Mouse (Mus musculus): Measurements from ENCODE around the gene Rnpep. TPM values are rescaled to one million over a fixed set of nuclear protein-coding genes. Genes with fewer than 3 reads are reported as not detected.
A peak's percentile ranks its signal among the peaks of the same experiment; 100 is the strongest.

Gene Rnpep
- 95.8 and 96.2 TPM in 2 replicates for polyA plus RNA-seq (2014; fragmentation: Nextera tagmentation; extraction: Ambion mirVana)

- H3K9ac ChIP-seq (ENCODE audit: low read length) = peak within 1 kb of the TSS; percentile 95
- H3K36me3 ChIP-seq (ENCODE audit: control insufficient read depth, insufficient read depth, low read length) = no peaks in the 10 kb centered on the region
- H3K4me2 ChIP-seq = peak within 1 kb of the TSS; percentile 82
- ATAC-seq (ENCODE audit: low FRiP score) (peak; percentile 92), DNase-seq (ENCODE audit: low spot score, missing footprints) (peak; percentile 97)
- 0% methylated on average over 37 of the region's 39 CpGs for WGBS
- peak within 1 kb of the TSS; percentile 60 for H3K27ac ChIP-seq (ENCODE audit: low read depth, low read length)
- no peaks in the 10 kb centered on the region for H3K27me3 ChIP-seq (ENCODE audit: control insufficient read depth, insufficient read depth, low read length)
- peak within 1 kb of the TSS; percentile 78 for H3K4me3 ChIP-seq (ENCODE audit: low read depth, low read length)
- peaks cover 6% of the 10 kb centered on the region; the same call in 1 of the 2 replicates for H3K4me1 ChIP-seq (ENCODE audit: control insufficient read depth, insufficient read depth, low read length)
- no peaks in the 10 kb centered on the region for H3K9me3 ChIP-seq (ENCODE audit: control insufficient read depth, low read length)
These were observed at the start of gene Rnpep for GRCm38 (mm10) chr1:135283826-135284291. TSS of gene Rnpep (minus strand) at chr1:135284084.

- H3K4me1 ChIP-seq (ENCODE audit: control insufficient read depth, insufficient read depth, low read length) = no peaks in the 10 kb centered on the region
- no peaks in the 10 kb centered on the region for H3K36me3 ChIP-seq (ENCODE audit: control insufficient read depth, insufficient read depth, low read length)
- ATAC-seq (ENCODE audit: low FRiP score) (no peak), DNase-seq (ENCODE audit: low spot score, missing footprints) (no peak)
- no peak overlapping the region for H3K4me3 ChIP-seq (ENCODE audit: low read depth, low read length)
- no peaks in the 10 kb centered on the region for H3K27me3 ChIP-seq (ENCODE audit: control insufficient read depth, insufficient read depth, low read length)
- H3K9ac ChIP-seq (ENCODE audit: low read length) = no peak overlapping the region
- whole genome bisulfite sequencing = 87% methylated on average over 6 of the region's 6 CpGs
- H3K9me3 ChIP-seq (ENCODE audit: control insufficient read depth, low read length) = no peaks in the 10 kb centered on the region
- H3K4me2 ChIP-seq = no peak overlapping the region
- no peak overlapping the region for H3K27ac ChIP-seq (ENCODE audit: low read depth, low read length)
These were observed 46.7 kb upstream of the Rnpep start for GRCm38 (mm10) chr1:135330578-135330977.

- Histone ChIP-seq H3K4me2 (no peak overlapping the region), H3K36me3 (ENCODE audit: control insufficient read depth, insufficient read depth, low read length) (no peaks in the 10 kb centered on the region), H3K27ac (ENCODE audit: low read depth, low read length) (no peak overlapping the region), H3K9me3 (ENCODE audit: control insufficient read depth, low read length) (no peaks in the 10 kb centered on the region), H3K4me1 (ENCODE audit: control insufficient read depth, insufficient read depth, low read length) (no peaks in the 10 kb centered on the region), H3K4me3 (ENCODE audit: low read depth, low read length) (no peak overlapping the region), H3K27me3 (ENCODE audit: control insufficient read depth, insufficient read depth, low read length) (no peaks in the 10 kb centered on the region), H3K9ac (ENCODE audit: low read length) (no peak overlapping the region)
- ATAC-seq (ENCODE audit: low FRiP score) = no peak
- 64% methylated on average over 5 of the region's 5 CpGs for WGBS
- no peak for DNase-seq (ENCODE audit: low spot score, missing footprints)
These were observed 44.5 kb upstream of the Rnpep start for GRCm38 (mm10) chr1:135328368-135328767.

GRCm38 (mm10) chr1:135325934-135326333 is 42.0 kb upstream of the Rnpep start:
- Histone ChIP-seq H3K9me3 (ENCODE audit: control insufficient read depth, low read length) (no peaks in the 10 kb centered on the region), H3K4me1 (ENCODE audit: control insufficient read depth, insufficient read depth, low read length) (no peaks in the 10 kb centered on the region), H3K4me2 (no peak overlapping the region), H3K27me3 (ENCODE audit: control insufficient read depth, insufficient read depth, low read length) (no peaks in the 10 kb centered on the region), H3K9ac (ENCODE audit: low read length) (no peak overlapping the region), H3K4me3 (ENCODE audit: low read depth, low read length) (no peak overlapping the region), H3K27ac (ENCODE audit: low read depth, low read length) (no peak overlapping the region), H3K36me3 (ENCODE audit: control insufficient read depth, insufficient read depth, low read length) (no peaks in the 10 kb centered on the region)
- ATAC-seq (ENCODE audit: low FRiP score) (no peak), DNase-seq (ENCODE audit: low spot score, missing footprints) (peak; percentile 47)
- 80% methylated on average over 2 of the region's 2 CpGs for WGBS

GRCm38 (mm10) chr1:135324571-135324970 is 40.7 kb upstream of the Rnpep start, which contains the start of gene Lmod1:
TSS of gene Lmod1 (plus strand) at chr1:135324807.
- Histone ChIP-seq H3K9ac (ENCODE audit: low read length) (no peak within 1 kb of the TSS), H3K36me3 (ENCODE audit: control insufficient read depth, insufficient read depth, low read length) (no peaks in the 10 kb centered on the region), H3K27me3 (ENCODE audit: control insufficient read depth, insufficient read depth, low read length) (no peaks in the 10 kb centered on the region), H3K4me2 (no peak within 1 kb of the TSS), H3K27ac (ENCODE audit: low read depth, low read length) (no peak within 1 kb of the TSS), H3K9me3 (ENCODE audit: control insufficient read depth, low read length) (no peaks in the 10 kb centered on the region), H3K4me1 (ENCODE audit: control insufficient read depth, insufficient read depth, low read length) (no peaks in the 10 kb centered on the region), H3K4me3 (ENCODE audit: low read depth, low read length) (no peak within 1 kb of the TSS)
- DNase-seq (ENCODE audit: low spot score, missing footprints) (peak; percentile 86), ATAC-seq (ENCODE audit: low FRiP score) (no peak)
- WGBS = 13% methylated on average over 8 of the region's 8 CpGs

- Histone ChIP-seq H3K27ac (ENCODE audit: low read depth, low read length) (no peak overlapping the region), H3K9me3 (ENCODE audit: control insufficient read depth, low read length) (no peaks in the 10 kb centered on the region), H3K4me3 (ENCODE audit: low read depth, low read length) (no peak overlapping the region), H3K36me3 (ENCODE audit: control insufficient read depth, insufficient read depth, low read length) (no peaks in the 10 kb centered on the region), H3K27me3 (ENCODE audit: control insufficient read depth, insufficient read depth, low read length) (no peaks in the 10 kb centered on the region), H3K4me2 (no peak overlapping the region), H3K9ac (ENCODE audit: low read length) (no peak overlapping the region), H3K4me1 (ENCODE audit: control insufficient read depth, insufficient read depth, low read length) (no peaks in the 10 kb centered on the region)
- 85% methylated on average over 7 of the region's 7 CpGs for WGBS
- ATAC-seq (ENCODE audit: low FRiP score) (no peak), DNase-seq (ENCODE audit: low spot score, missing footprints) (peak; percentile 69)
These were observed 39.5 kb upstream of the Rnpep start for GRCm38 (mm10) chr1:135323367-135323901.

- peaks cover 9% of the 10 kb centered on the region for H3K4me1 ChIP-seq (ENCODE audit: control insufficient read depth, insufficient read depth, low read length)
- peak within 1 kb of the TSS; percentile 95 for H3K9ac ChIP-seq (ENCODE audit: low read length)
- WGBS = under 1% methylated on average over 51 of the region's 51 CpGs
- H3K27ac ChIP-seq (ENCODE audit: low read depth, low read length) = peak within 1 kb of the TSS; percentile 52; the same call in 1 of the 2 replicates
- H3K9me3 ChIP-seq (ENCODE audit: control insufficient read depth, low read length) = no peaks in the 10 kb centered on the region
- peak within 1 kb of the TSS; percentile 90 for H3K4me3 ChIP-seq (ENCODE audit: low read depth, low read length)
- DNase-seq (ENCODE audit: low spot score, missing footprints) = peak; percentile 98
- peaks cover 9% of the 10 kb centered on the region for H3K36me3 ChIP-seq (ENCODE audit: control insufficient read depth, insufficient read depth, low read length)
- ATAC-seq (ENCODE audit: low FRiP score) = peak; percentile 99
- peak within 1 kb of the TSS; percentile 90 for H3K4me2 ChIP-seq
- no peaks in the 10 kb centered on the region for H3K27me3 ChIP-seq (ENCODE audit: control insufficient read depth, insufficient read depth, low read length)
These were observed 29.6 kb upstream of the Rnpep start, which contains the start of gene Timm17a for GRCm38 (mm10) chr1:135313284-135314031. TSS of gene Timm17a (minus strand) at chr1:135313778.

GRCm38 (mm10) chr1:135312201-135312600 is 28.3 kb upstream of the Rnpep start:
- Histone ChIP-seq H3K4me1 (ENCODE audit: control insufficient read depth, insufficient read depth, low read length) (peaks cover 9% of the 10 kb centered on the region), H3K27ac (ENCODE audit: low read depth, low read length) (no peak overlapping the region), H3K9me3 (ENCODE audit: control insufficient read depth, low read length) (no peaks in the 10 kb centered on the region), H3K4me3 (ENCODE audit: low read depth, low read length) (peak overlapping the region; percentile 90; the same call in 1 of the 2 replicates), H3K36me3 (ENCODE audit: control insufficient read depth, insufficient read depth, low read length) (peaks cover 9% of the 10 kb centered on the region), H3K9ac (ENCODE audit: low read length) (peak overlapping the region; percentile 95; the same call in 1 of the 2 replicates), H3K27me3 (ENCODE audit: control insufficient read depth, insufficient read depth, low read length) (no peaks in the 10 kb centered on the region), H3K4me2 (peak overlapping the region; percentile 90)
- ATAC-seq (ENCODE audit: low FRiP score) (no peak), DNase-seq (ENCODE audit: low spot score, missing footprints) (peak; percentile 10)
- 90% methylated on average over 4 of the region's 4 CpGs for WGBS

GRCm38 (mm10) chr1:135311356-135311755 is 27.5 kb upstream of the Rnpep start:
- Histone ChIP-seq H3K9ac (ENCODE audit: low read length) (no peak overlapping the region), H3K27me3 (ENCODE audit: control insufficient read depth, insufficient read depth, low read length) (no peaks in the 10 kb centered on the region), H3K36me3 (ENCODE audit: control insufficient read depth, insufficient read depth, low read length) (peaks cover 11% of the 10 kb centered on the region), H3K4me1 (ENCODE audit: control insufficient read depth, insufficient read depth, low read length) (peaks cover 9% of the 10 kb centered on the region), H3K9me3 (ENCODE audit: control insufficient read depth, low read length) (no peaks in the 10 kb centered on the region), H3K27ac (ENCODE audit: low read depth, low read length) (no peak overlapping the region), H3K4me2 (no peak overlapping the region), H3K4me3 (ENCODE audit: low read depth, low read length) (no peak overlapping the region)
- DNase-seq (ENCODE audit: low spot score, missing footprints) (peak; percentile 51), ATAC-seq (ENCODE audit: low FRiP score) (no peak)
- 84% methylated on average over 6 of the region's 6 CpGs for WGBS
